Mouse (Mus musculus) hindbrain, embryonic 11.5 days (tissue): Measurements from ENCODE around the gene Dusp7. TPM values are rescaled to one million over a fixed set of nuclear protein-coding genes. Genes with fewer than 3 reads are reported as not detected.

Source experiments
- ATAC-seq: fragments of 200-750 bp; cut with Nextera tagmentation; 2 replicates; pipeline ENCODE4 v1.8.0; 2017; ENCODE audit warnings: mild to moderate bottlenecking, moderate TSS enrichment, moderate library complexity; ENCODE audit not compliant: low FRiP score
- DNase-seq: peaks from one replicate; pipeline ENCODE4 v3.0.0-alpha.2; 2015; ENCODE audit warnings: low spot score
- H3K27ac ChIP-seq: fragments of 300-500 bp; sonication (generic); 2 replicates; pipeline ENCODE4 v1.5.1; 2014; ENCODE audit warnings: mild to moderate bottlenecking, low read depth, low read length
- H3K27me3 ChIP-seq: fragments of 300-500 bp; sonication (generic); 2 replicates; pipeline ENCODE4 v1.6.1; 2014; ENCODE audit warnings: mild to moderate bottlenecking, low read length, moderate library complexity, mixed read lengths; ENCODE audit not compliant: control insufficient read depth, insufficient read depth
- H3K36me3 ChIP-seq: fragments of 300-500 bp; sonication (generic); 2 replicates; pipeline ENCODE4 v1.6.1; 2014; ENCODE audit warnings: mild to moderate bottlenecking, low read length, moderate library complexity, mixed read lengths; ENCODE audit not compliant: control insufficient read depth, insufficient read depth
- H3K4me1 ChIP-seq: fragments of 300-500 bp; sonication (generic); replicated peaks from 2 replicates; pipeline ENCODE4 v1.6.1; 2014; ENCODE audit warnings: low read length, mixed read lengths; ENCODE audit not compliant: control insufficient read depth, insufficient read depth
- H3K4me2 ChIP-seq: fragments of 300-500 bp; sonication (generic); replicated peaks from 2 replicates; pipeline ENCODE4 v1.6.1; 2014; ENCODE audit warnings: mild to moderate bottlenecking, low read depth, low read length
- H3K4me3 ChIP-seq: fragments of 300-500 bp; sonication (generic); 2 replicates; pipeline ENCODE4 v1.5.1; 2014; ENCODE audit warnings: low read depth, low read length
- H3K9ac ChIP-seq: fragments of 300-500 bp; sonication (generic); 2 replicates; pipeline ENCODE4 v1.6.1; 2014; ENCODE audit warnings: low read depth, low read length
- H3K9me3 ChIP-seq: fragments of 300-500 bp; sonication (generic); 2 replicates; pipeline ENCODE4 v1.6.1; 2016; ENCODE audit warnings: low read length; ENCODE audit not compliant: control insufficient read depth
- WGBS: fragments of 180-500 bp; shearing (Covaris S2); extraction: QIAGEN DNeasy Blood & Tissue Kit; methylation state at CpG from one replicate; pipeline ENCODE4 v1.1.7; 2014; 5-methylcytosine and 5-hydroxymethylcytosine counted together
- polyA plus RNA-seq: library from polyadenylated mRNA; unstranded; fragments of >200 nt; fragmentation: Nextera tagmentation; extraction: Ambion mirVana; gene quantifications from 2 replicates; pipeline ENCODE4 v1.2.1, GENCODE M21; 2014

The Dusp7 gene
- polyA plus RNA-seq, 1 experiment from 2014 or later = 25.0 TPM

DNA sequence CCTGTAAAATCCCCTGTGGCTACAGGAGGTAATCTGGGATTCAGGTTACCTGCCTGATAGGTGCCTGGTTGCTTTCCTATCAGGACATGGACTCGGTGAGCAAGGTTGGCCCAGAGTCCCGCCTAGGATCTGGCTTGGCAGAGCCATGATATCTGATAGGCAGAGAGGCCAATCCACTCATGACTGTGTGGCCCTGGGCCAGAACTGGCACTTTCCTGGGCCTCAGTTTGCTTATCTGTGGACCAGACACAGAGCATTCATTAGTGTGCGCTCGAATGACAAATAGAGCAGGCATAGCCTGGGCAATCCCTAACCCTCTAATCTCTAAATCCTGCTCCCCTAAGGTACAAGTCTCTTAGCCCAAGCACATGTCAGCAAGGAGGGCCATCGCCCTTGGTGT is 33.7 kb downstream of the Dusp7 start:
- ATAC-seq = no peak
- Histone ChIP-seq H3K9me3 (no peaks in the 10 kb centered on the region), H3K4me2 (no peak overlapping the region), H3K36me3 (no peaks in the 10 kb centered on the region), H3K9ac (no peak overlapping the region), H3K4me3 (no peak overlapping the region), H3K27ac (no peak overlapping the region), H3K4me1 (no peaks in the 10 kb centered on the region), H3K27me3 (no peaks in the 10 kb centered on the region)
- 88% methylated on average over 5 of the region's 5 CpGs for WGBS
- DNase-seq = no peak

DNA sequence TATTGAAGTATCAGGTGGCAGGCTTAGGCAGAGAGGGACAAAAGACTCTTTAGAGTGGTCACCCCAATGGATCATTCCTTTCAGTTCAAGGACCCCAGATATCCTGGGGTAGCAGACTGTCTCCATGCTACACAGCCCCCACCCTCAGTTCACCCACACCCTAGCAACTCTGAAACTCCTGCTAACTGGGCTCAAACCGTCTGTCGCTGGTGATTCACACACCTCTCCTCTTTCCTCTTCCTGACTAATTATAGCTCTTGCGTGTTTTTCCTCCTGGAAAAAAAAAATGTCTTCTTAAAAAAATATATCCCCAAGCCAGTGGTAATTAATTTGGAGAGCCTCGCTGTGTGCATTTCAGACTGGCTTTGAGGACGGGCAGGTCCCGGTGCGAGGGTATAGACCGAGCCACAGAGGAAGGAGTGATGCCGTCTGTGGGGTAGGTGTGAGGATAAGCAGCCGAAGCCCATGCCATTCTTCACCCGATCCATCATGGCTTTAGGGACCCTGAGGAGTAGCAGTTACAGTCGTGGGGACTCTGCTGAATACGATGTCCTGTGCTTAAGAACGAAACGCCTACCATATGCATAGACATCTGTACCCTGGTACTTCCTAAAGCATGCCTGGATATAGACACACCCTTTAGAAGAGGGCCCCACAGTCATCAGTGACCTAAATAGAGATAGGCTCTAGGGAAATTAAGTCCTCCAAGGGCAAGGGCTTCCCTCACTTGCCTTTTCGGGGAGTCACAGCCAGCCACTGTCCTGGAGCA is 34.4 kb downstream of the Dusp7 start:
- Histone ChIP-seq H3K27ac (no peak overlapping the region), H3K4me1 (no peaks in the 10 kb centered on the region), H3K4me3 (no peak overlapping the region), H3K4me2 (no peak overlapping the region), H3K9ac (no peak overlapping the region), H3K27me3 (no peaks in the 10 kb centered on the region), H3K9me3 (no peaks in the 10 kb centered on the region), H3K36me3 (no peaks in the 10 kb centered on the region)
- no peak for DNase-seq
- WGBS = 88% methylated on average over 16 of the region's 16 CpGs
- ATAC-seq = no peak

DNA sequence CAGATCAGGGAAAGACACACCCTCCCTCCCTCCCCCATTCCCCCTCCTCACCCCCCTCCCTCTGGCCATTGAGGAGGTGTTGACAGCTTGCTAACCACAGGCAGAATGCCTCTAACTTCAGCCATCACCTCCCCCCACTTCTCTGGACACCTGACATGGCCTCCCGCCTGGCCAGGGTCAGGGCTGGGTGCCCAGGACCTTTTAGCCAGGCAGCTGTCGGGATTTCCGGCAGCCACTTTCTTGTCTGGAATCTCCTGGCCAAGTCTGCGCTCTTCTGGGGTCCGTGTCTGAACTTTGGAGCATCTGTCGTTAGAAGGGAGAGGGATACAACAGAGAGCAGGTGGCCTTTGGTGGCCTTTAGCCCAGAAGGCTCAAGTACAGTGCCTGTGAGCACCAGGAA is 36.8 kb downstream of the Dusp7 start:
- H3K4me2 ChIP-seq = no peak overlapping the region
- no peaks in the 10 kb centered on the region for H3K4me1 ChIP-seq
- no peak overlapping the region for H3K27ac ChIP-seq
- H3K9me3 ChIP-seq = no peaks in the 10 kb centered on the region
- no peak overlapping the region for H3K4me3 ChIP-seq
- no peaks in the 10 kb centered on the region for H3K27me3 ChIP-seq
- no peaks in the 10 kb centered on the region for H3K36me3 ChIP-seq
- H3K9ac ChIP-seq = no peak overlapping the region
- no peak for ATAC-seq
- 27% methylated on average over 6 of the region's 6 CpGs for WGBS
- DNase-seq = no peak

- Histone ChIP-seq H3K4me2 (no peak overlapping the region), H3K27ac (no peak overlapping the region), H3K9ac (no peak overlapping the region), H3K36me3 (no peaks in the 10 kb centered on the region), H3K27me3 (no peaks in the 10 kb centered on the region), H3K4me1 (no peaks in the 10 kb centered on the region), H3K9me3 (no peaks in the 10 kb centered on the region), H3K4me3 (no peak overlapping the region)
- ATAC-seq = no peak
- 63% methylated on average over 8 of the region's 8 CpGs for WGBS
- no peak for DNase-seq
These were observed 38.1 kb downstream of the Dusp7 start for GRCm38 (mm10) chr9:106406443-106407078.

- H3K36me3 ChIP-seq = no peaks in the 10 kb centered on the region
- no peaks in the 10 kb centered on the region for H3K4me1 ChIP-seq
- WGBS = 93% methylated on average over 4 of the region's 4 CpGs
- H3K4me3 ChIP-seq = no peak overlapping the region
- H3K9me3 ChIP-seq = no peaks in the 10 kb centered on the region
- H3K4me2 ChIP-seq = no peak overlapping the region
- H3K27me3 ChIP-seq = no peaks in the 10 kb centered on the region
- DNase-seq = no peak
- no peak for ATAC-seq
- no peak overlapping the region for H3K9ac ChIP-seq
- no peak overlapping the region for H3K27ac ChIP-seq
These were observed 40.7 kb downstream of the Dusp7 start for GRCm38 (mm10) chr9:106409096-106409495.

GRCm38 (mm10) chr9:106410086-106410650 is 41.7 kb downstream of the Dusp7 start:
- H3K4me2 ChIP-seq = no peak overlapping the region
- H3K9ac ChIP-seq = no peak overlapping the region
- no peak overlapping the region for H3K27ac ChIP-seq
- no peak overlapping the region for H3K4me3 ChIP-seq
- 82% methylated on average over 2 of the region's 2 CpGs for WGBS
- ATAC-seq (no peak), DNase-seq (no peak)
- no peaks in the 10 kb centered on the region for H3K9me3 ChIP-seq
- H3K27me3 ChIP-seq = no peaks in the 10 kb centered on the region
- no peaks in the 10 kb centered on the region for H3K4me1 ChIP-seq
- no peaks in the 10 kb centered on the region for H3K36me3 ChIP-seq

DNA sequence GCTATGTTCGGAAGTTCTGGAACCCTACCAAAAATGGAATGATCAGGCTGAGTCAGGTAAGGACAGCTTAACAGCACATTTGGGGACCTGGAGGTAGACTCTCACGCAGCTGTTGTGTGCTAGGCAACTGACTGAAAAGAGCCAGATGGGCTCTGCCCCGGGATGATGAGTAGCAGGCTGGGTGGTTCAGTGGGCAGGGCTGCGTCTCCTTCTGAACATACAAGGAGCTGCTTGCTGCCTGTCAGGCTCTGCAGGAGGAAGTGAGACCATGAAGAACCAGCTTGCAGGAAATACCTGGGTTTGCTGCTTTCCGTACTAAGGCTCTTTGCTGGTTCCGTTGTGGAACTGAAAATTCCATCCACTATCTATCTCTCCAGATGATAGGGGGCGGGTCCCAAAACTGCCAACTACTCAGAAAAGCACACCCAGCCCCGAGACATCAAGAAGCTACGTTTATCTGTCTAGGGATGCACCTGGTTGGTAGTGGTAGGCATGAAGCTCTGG is 42.7 kb downstream of the Dusp7 start:
- no peak for DNase-seq
- WGBS = 82% methylated on average over 9 of the region's 9 CpGs
- no peak for ATAC-seq
- H3K36me3 ChIP-seq = no peaks in the 10 kb centered on the region
- H3K9me3 ChIP-seq = no peaks in the 10 kb centered on the region
- H3K27me3 ChIP-seq = no peaks in the 10 kb centered on the region
- no peaks in the 10 kb centered on the region for H3K4me1 ChIP-seq
- H3K4me3 ChIP-seq = no peak overlapping the region
- H3K9ac ChIP-seq = no peak overlapping the region
- H3K27ac ChIP-seq = no peak overlapping the region
- H3K4me2 ChIP-seq = no peak overlapping the region

- 79% methylated on average over 6 of the region's 6 CpGs for WGBS
- H3K4me1 ChIP-seq = no peaks in the 10 kb centered on the region
- no peak overlapping the region for H3K4me2 ChIP-seq
- H3K9ac ChIP-seq = no peak overlapping the region
- H3K27me3 ChIP-seq = no peaks in the 10 kb centered on the region
- no peaks in the 10 kb centered on the region for H3K36me3 ChIP-seq
- ATAC-seq (no peak), DNase-seq (no peak)
- H3K27ac ChIP-seq = no peak overlapping the region
- H3K9me3 ChIP-seq = no peaks in the 10 kb centered on the region
- no peak overlapping the region for H3K4me3 ChIP-seq
These were observed 43.3 kb downstream of the Dusp7 start for GRCm38 (mm10) chr9:106411729-106412128.

DNA sequence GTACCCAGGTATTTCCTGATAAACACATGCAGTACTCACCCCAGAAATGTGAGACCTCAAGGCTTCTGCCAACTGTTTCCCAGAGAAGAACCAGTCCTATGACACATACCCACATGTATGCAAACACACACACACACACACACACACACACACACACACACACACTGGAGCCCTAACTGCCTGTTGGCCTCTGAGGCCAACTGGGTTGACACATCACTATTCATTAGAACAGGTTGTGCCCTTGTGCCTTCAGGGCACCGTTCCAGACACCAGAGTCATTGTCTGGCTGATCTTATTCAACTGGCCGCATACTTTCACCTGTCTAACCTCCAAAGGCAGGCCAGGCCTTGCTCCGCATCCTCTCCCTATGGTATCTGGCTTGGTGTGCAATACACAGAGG is 43.8 kb downstream of the Dusp7 start:
- Histone ChIP-seq H3K36me3 (no peaks in the 10 kb centered on the region), H3K9ac (no peak overlapping the region), H3K4me3 (no peak overlapping the region), H3K4me1 (no peaks in the 10 kb centered on the region), H3K27me3 (no peaks in the 10 kb centered on the region), H3K9me3 (no peaks in the 10 kb centered on the region), H3K27ac (no peak overlapping the region), H3K4me2 (no peak overlapping the region)
- ATAC-seq = no peak
- DNase-seq = no peak
- 77% methylated on average over 3 of the region's 3 CpGs for WGBS
